Mouse (Mus musculus) frontal cortex, postnatal 25 days (tissue): Measurements from ENCODE around the gene Tlr4.

ENCODE experiments used
- DNase-seq, 2 experiments: peaks; one replicate each; pipeline ENCODE4 v3.0.0; 2022; ENCODE audit warnings: low spot score in 2 of 2

Tlr4 gene

GRCm38 (mm10) chr4:66894981-66895380, 67.6 kb downstream of the Tlr4 start:
- DNase-seq = no peak

GRCm38 (mm10) chr4:66900126-66900525, 72.7 kb downstream of the Tlr4 start:
- no peak for DNase-seq

- no peak for DNase-seq
These were observed 74.1 kb downstream of the Tlr4 start for GRCm38 (mm10) chr4:66901498-66901897.

- no peak for DNase-seq
These were observed 81.0 kb downstream of the Tlr4 start for GRCm38 (mm10) chr4:66908376-66908775.

- no peak for DNase-seq
These were observed 92.4 kb downstream of the Tlr4 start for GRCm38 (mm10) chr4:66919630-66920372.

GRCm38 (mm10) chr4:66923616-66924276, 96.4 kb downstream of the Tlr4 start:
- DNase-seq = peak; percentile 46 to 53

GRCm38 (mm10) chr4:66926066-66926465, 98.7 kb downstream of the Tlr4 start:
- no peak for DNase-seq

- DNase-seq = no peak
These were observed 100.2 kb downstream of the Tlr4 start for GRCm38 (mm10) chr4:66927537-66928088.

GRCm38 (mm10) chr4:66938489-66939061, 111.2 kb downstream of the Tlr4 start:
- no peak for DNase-seq

- no peak for DNase-seq
These were observed 114.5 kb downstream of the Tlr4 start for GRCm38 (mm10) chr4:66941894-66942293.

GRCm38 (mm10) chr4:66943699-66944098, 116.3 kb downstream of the Tlr4 start:
- DNase-seq = no peak

- DNase-seq = no peak
These were observed 120.3 kb downstream of the Tlr4 start for GRCm38 (mm10) chr4:66947657-66948056.

GRCm38 (mm10) chr4:66974918-66975317, 147.5 kb downstream of the Tlr4 start:
- DNase-seq = no peak
